Mouse (Mus musculus) CD4-positive helper T cell, adult 2 months (primary cell): ENCODE results near the gene Amd2.

ENCODE experiments used
- DNase-seq: peaks from one replicate; pipeline ENCODE4 v3.0.0-alpha.2; 2012; ENCODE audit warnings: low read depth, missing footprints, low spot score

Gene Amd2

GRCm38 (mm10) chr10:35711792-35712191 is at the start of gene Amd2:
Gene Amd2, minus strand, starts transcription at chr10:35711892.
- no peak for DNase-seq

GRCm38 (mm10) chr10:35761280-35761679 is 49.6 kb upstream of the Amd2 start:
- DNase-seq = no peak

- DNase-seq = no peak
Measured at GRCm38 (mm10) chr10:35737639-35738038, 25.9 kb upstream of the Amd2 start.

- DNase-seq = no peak
Measured at GRCm38 (mm10) chr10:35714266-35714665, 2.6 kb upstream of the Amd2 start.
